Mouse (Mus musculus): ENCODE data around the gene Nat8l.

Nat8l gene

DNA sequence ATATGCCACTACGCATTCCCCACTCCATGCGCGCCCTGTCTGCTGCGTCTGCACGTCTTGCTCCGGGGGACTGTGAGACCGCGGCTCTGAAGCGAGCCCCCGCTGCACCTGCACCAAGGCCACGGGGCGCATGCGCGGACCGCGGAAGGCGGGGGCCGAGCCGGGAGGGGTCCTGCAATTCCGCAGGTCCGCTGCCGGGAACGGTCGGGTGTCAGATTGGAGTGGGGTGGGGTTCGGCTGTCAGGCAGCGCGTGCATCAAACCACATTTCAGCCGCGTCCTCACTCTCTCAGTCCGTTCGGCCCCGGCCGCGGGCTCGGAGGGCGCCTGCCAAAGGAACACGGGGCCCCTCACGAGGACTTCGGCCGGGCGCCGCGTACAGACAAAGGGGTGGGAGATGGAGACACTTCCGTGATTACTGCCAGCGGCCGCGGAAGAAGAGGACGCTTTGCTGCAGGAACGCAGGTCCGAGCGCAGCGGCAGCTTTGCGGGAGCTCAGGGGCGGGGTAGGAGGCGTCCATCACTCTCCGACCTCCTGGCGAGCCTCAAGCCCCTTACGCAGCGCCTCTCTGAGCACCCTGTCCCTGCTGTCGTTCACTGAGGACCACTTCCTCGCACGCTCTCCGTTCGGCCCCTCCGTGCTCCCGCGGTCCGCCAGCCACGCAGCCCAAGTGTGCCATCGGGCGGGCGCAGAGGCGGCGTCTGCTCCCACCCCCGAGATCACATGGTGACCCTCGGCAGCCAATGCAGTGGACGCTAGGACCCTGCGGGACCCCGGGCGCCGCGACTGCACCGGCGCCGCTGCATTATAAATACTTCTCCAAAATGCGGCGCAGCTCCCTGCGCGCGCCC is at the start of gene Nat8l:
Gene Nat8l (plus strand): TSS at position 142 of the 851 bp plus-strand sequence.
- DNase-seq (ENCODE audit: low read depth, low spot score), result peak; percentile 74

DNA sequence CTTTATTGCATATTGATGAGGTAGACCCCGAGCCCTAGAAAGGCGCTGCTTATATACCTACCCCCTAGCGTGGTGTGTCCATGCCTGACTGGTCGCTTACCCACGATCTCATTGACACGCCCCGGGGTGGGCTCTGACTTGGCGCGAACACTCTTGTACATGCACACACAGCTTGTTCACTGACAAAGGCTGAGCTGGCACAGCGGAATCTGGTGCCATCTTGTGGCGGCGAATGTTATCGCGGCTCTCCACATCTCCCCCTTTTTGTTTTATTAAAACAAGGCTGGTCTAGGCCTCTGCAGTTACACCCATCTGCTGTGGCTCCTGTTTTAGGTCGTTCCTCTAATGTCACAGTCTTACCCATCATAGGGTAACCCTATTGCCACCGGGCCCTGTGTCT is 48.7 kb upstream of the Nat8l start:
- DNase-seq (ENCODE audit: low read depth, low spot score), result peak; percentile 38

DNA sequence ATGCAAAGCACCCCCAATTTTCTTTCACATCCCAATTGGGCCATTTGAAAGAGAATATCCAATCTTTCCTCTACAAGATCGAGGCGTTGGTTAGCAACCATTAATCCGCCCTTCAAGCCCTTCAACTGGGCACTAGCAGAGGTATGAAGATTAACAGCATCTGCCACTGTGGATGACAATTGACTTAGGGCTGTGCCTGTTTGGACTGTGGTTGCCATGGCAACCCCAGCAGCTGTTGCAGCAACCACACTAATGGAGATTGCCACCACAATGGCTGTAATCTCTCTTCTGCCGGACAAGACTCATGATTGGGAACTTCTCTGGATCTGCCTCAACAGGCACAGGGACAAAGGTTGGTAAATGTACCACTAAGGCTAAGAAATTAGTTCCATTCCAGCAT is 47.5 kb upstream of the Nat8l start:
- DNase-seq (ENCODE audit: low read depth, low spot score), result peak; percentile 32

DNA sequence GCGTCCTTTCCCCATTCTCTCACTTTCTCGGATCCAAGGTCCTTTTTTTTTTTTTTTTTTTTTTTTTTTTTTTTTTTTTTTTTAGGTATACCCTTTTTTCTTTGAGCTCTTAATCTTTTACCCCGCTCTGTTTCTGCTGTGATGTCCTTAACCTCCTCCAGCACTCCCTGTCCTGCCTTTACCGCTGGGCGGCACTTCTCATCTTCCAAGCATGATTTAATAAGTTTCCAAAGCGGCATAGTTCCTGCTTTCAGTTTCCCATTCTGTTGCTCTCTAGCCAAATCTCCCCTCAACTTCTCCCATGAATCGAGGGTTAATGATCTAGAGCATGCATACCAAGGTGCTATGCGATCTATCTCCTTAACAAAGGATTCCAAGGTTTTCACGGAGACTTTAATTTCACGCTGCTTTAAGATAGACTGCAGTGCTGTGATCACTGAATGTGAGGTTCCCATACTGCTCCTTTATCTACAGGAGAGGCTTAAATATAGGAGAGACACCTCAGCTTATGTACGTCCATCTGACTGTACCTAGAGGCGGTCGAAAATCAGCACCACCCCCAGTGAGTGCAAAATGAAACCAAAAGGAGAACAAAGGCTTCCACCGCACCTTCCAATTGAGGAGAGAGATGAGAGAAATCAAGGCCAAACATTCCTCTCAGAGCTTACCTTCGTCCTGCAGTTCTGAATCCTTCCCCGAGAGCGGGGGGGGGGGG is 42.2 kb upstream of the Nat8l start:
- DNase-seq (ENCODE audit: low read depth, low spot score), result peak; percentile 30

DNA sequence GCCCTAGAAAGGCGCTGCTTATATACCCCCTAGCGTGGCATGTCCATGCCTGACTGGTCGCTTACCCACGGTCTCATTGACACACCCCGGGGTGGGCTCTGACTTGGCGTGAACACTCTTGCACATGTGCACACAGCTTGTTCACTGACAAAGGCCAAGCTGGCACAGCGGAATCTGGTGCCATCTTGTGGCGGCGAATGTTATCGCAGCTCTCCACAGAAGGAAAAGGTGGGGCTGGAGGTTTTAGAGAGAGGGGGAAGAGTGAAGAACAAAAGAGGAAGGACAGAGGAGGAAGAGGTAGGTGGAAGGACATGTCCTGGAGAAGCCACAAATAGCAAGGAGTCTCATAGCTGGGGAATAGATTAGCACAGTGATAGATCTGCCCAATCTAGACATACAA is 41.4 kb upstream of the Nat8l start:
- peak; percentile 79 for DNase-seq (ENCODE audit: low read depth, low spot score)

DNA sequence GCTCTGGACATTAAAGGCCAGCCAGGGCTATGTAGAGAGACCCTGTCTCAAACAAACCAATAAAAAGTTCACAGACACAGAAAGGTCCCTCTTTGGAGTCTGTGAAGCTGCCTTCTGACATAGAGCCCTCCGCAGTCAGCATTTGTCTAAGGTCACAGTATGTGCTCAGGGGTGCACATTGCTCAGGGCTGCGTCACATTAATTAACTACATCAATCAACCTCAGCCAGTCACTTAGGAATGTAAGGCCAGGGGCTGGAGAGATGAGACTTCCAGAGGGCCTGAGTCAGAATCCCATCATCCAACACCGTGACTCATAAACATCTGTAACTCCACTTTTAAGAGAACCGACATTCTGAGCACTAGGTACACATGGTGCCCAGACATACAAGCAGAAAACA is 39.9 kb upstream of the Nat8l start:
- no peak for DNase-seq (ENCODE audit: low read depth, low spot score)

DNA sequence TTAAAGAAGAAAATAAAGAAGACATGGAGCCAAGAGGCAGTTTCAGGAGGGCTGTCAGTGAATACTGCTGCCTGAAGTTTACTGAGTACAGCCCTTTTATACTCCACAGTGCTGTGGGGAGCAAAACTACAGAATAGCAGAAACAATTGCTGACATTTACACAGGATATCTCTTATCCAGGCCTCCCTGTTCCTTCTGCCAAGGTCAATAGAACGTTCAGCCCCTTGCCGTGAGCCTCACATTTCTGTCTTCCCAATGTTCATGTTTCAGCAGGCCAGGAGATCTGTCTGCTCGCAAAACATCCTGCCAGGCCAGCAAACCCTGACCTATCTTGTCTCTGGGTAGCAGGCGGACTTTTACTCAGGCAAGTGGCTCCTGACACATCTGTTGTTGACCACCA is 36.4 kb upstream of the Nat8l start:
- DNase-seq (ENCODE audit: low read depth, low spot score), result no peak

DNA sequence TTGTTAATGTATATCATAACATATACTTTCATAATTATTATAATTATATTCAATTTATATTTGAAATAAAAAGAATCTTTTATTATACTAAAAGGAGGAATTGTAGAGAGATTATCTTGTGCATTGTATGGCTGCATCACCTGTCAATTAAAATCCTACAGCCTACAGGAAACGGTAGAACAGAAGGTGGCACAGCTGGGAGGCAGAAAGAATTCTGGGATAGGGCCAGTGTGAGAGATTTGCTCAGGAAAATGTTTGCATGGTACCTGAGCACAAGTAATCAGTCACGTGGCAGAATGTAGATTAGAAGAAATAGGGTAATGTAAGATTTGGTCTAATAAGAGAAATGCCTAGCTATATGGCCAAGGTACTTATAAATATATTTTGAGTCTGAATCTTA is 21.0 kb upstream of the Nat8l start:
- DNase-seq (ENCODE audit: low read depth, low spot score), result no peak

DNA sequence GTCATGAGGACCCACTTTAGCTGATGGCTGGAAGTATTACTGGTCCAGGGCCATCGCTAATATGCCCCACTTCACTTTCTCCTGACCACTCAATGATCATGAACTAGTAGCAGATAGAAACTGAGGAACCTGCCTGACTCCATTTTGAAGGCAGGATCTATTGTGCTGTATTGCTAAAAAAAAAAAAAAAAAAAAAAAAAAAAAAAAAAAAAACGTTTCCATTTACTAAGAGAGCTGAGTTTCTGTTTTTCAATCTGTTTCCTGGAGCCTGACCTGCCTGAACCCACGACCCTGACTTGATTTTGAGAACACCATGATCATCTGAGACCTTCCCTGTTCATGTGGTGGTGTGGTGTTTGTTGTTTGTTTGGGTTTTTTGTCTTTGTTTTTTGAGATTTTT is 19.5 kb upstream of the Nat8l start:
- DNase-seq (ENCODE audit: low read depth, low spot score), result no peak

DNA sequence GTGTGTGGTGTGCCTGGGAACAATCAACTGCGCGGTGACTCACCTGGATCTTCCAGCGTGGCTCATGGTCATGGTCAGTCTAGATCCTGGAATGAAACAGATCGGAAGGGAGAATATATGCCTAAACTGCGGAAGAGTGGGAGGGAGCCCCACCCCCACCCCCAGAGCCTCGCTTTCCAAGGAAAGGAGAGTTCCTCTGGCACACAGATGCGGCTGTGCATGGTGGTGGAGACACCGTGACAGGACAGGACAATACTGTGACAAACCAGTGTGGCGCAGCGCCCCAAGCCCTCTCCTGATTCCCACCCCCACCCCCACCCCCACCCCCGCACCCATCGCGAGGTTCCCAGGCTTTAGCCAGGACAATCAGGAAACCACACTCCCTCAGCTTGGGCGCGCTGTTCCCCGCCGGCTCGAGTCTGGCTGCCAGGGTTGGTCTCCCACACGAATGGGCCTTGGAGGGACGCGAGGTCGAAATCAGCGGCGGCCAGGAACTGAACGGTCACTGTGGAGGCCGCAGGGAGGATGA is 13.0 kb upstream of the Nat8l start:
- peak; percentile 13 for DNase-seq (ENCODE audit: low read depth, low spot score)

DNA sequence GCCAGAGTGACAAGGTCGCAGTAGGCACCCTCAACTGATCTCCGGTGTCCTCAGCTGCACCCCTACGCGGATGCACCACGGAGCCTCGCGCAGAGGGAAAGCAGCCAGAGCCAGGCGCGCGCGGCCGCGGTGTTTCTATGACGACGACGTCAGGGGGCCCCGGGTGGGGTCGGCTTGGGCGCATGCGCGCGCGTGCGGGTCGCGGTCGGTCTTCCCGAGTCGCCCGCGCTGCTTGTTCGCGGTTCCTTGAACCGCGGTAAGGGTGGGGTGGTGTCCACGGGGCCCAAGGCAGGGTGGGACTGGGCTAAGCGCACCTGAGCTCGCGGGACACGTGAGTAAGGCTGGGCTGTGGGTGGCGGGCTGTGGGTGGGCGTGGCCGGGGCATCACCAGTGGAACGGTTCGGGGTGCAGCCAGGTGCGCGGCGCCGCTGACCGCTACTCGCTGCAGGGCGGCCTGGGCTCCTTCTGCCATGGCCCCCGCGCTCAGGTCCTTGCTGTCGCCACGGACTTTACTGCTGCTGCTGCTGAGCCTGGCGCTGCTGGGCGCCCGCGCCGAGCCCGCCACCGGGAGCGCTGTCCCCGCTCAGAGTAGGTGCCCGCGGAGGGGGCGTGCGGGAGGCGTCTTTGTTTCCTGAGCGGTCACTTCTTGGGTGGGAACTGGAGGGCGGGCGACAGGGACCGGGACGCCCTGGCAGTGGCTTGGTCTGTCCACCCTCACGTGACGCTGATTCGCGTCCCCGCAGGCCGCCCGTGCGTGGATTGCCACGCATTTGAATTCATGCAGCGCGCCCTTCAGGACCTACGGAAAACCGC is 12.3 kb upstream of the Nat8l start, which contains the start of gene Gm1673:
Gene Gm1673 (plus strand): TSS at position 125 of the 813 bp plus-strand sequence.
- peak; percentile 83 for DNase-seq (ENCODE audit: low read depth, low spot score)

DNA sequence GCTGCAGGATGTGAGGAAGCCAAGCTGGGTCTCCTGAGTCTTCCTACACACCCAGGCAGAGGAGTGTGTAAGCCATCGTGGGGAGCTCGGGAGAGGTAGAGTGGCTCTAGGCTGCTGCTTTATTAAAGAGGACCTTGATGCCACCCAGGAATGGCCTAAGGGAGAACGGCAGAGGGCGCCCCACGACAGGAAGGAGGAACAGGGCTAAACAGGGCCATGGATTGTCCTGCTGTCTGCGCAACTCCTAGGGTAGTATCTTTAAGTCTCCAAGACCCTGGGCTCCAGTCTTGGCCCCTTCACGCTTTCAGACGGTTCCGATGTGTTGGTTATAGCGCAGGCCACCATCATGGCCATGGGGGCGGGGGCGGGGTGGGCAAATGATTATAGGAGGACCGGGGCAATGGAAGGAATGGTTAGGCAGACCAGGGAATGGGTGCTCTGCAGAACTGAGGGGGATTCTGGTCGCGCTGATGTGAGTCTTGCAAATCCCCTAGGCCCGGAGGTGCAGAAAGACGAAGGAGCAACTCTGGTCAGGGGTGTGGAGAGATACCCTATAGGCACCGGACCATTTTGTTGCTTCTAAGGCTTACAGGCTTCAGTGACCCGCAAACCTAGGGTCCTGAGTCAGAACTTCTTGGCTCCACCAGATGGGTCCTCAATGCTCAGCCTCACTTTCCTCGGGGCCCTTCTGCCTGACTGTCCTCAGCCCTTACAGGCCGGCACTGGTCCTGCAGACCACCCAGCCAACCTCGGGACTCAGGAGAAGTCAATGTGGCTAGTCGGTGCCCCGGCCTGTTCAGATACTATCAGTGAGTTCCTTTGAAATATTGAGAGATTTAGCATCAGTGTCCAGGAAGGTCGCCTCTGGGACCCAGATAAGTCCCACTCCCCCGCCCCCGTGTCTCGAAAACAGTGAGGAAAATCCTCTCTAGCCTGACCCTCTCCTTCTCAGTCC is 836 bp upstream of the Nat8l start:
- DNase-seq (ENCODE audit: low read depth, low spot score), result peak; percentile 63

DNA sequence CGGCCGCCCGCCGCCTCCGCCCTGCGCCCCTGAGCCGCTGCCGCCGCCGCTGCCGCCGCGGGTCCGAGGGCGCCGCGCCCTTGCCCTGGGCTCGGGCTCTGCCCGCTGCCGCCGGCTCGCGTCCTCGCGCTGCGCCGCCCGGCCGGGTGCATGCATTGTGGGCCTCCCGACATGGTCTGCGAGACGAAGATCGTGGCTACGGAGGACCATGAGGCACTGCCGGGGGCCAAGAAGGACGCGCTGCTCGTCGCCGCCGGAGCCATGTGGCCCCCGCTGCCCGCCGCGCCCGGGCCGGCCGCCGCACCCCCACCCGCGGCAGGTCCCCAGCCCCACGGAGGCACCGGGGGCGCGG is 886 bp downstream of the Nat8l start:
- no peak for DNase-seq (ENCODE audit: low read depth, low spot score)

DNA sequence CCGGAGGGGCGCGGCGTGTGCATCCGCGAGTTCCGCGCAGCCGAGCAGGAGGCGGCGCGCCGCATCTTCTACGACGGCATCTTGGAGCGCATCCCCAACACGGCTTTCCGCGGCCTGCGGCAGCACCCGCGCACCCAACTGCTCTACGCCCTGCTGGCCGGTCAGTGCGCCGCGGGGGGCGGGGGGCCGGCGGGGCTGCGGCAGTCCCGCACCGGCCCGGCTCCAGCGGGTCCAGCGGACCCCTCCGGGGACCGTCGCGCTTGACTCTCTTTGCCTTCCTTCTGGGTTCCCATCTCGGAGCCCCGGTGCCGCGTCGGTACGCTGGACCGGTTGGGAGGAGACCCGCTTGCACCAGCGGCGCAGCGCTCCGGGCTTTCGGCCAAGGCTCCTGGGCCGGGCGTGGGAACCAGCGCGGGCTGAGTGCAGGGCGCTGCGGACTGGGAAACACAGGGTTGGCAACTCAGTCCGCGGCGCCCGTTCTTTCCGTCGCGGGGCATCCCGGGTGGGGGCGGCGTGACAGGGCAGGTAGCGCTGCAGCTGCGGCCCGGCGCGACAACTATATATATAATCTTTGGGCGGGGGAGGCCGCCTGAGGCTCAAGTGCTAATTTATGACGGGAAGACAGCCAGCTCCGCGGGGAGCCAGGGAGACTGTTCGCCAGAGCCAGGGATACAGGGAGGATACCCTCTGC is 1.4 kb downstream of the Nat8l start:
- peak; percentile 22 for DNase-seq (ENCODE audit: low read depth, low spot score)

DNA sequence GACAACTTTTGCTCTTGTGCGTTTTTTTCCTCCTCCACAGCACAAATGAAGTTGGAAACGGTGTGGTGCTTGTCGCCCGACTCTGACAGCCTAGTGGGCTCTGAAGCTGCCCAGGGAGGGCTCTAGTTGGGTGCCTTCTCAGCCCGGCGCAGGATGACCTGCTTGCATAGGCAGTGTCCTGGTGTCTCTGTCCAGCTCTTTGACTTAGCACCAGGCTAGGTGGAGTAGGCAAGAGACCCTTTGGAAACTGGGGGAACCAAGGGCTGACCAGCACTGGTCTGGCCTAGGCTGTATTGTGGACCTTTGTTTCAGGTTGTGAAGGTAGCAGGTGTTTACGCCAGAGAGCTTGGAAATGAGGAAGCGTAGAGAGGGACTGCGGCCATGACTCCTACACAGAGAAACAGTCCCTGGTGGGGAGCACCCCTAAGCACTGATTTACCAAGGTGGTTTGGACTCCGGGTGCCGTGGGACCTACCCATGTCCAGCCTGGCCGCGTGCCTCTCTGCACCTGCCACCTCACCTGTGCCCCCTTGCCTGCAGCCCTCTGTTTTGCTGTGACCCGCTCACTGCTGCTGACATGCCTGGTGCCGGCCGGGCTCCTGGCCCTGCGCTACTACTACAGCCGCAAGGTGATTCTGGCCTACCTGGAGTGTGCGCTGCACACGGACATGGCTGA is 2.2 kb downstream of the Nat8l start:
- DNase-seq (ENCODE audit: low read depth, low spot score), result peak; percentile 5

DNA sequence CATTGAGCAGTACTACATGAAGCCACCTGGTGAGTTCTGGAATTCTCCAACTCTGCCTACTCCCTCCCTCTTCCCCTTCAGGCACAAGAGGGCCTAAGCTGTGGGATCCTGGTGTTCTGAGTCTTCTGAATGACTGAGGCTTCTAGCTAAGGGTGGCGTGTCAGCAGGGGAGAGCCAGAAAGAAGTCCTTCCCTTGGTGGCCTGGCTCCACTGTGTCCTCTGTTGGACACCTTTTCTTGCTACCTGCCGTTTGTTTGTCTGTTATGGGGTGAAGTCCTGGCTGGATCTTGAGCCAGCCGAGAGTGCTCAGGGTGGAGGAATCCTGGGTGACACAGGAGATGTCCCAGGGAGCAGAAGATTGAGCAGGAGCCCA is 2.7 kb downstream of the Nat8l start:
- peak; percentile 14 for DNase-seq (ENCODE audit: low read depth, low spot score)

DNA sequence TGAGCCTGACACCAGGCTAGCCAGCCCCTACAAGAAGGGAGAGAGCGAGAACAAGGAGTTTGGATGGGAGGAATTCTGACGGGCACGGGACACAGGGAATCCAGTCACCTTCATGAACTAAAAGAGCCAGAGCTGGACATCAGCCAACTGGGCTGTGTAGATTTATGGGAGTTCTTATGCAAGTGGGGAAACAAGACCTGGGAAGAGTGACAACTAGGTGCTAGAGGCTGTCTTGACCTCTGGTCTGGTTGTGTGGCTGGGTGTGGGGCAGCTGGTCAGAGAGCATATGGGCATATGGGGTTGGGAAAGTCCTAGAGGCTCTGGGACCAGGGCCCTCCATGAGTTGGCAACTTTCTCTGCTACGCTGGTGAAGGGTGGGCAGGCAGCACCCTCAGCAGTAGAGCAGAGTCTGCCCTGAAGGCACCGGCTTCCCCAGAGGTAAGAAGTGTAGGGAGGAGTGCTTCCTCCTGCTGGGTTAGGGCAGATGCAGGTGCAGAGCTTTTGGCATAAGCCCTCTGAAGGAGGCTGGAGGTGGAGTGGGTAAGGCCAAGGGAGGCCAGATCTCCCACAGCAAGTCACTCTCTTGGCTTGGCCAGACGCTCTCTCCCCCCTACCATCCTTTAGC is 3.8 kb downstream of the Nat8l start:
- no peak for DNase-seq (ENCODE audit: low read depth, low spot score)

DNA sequence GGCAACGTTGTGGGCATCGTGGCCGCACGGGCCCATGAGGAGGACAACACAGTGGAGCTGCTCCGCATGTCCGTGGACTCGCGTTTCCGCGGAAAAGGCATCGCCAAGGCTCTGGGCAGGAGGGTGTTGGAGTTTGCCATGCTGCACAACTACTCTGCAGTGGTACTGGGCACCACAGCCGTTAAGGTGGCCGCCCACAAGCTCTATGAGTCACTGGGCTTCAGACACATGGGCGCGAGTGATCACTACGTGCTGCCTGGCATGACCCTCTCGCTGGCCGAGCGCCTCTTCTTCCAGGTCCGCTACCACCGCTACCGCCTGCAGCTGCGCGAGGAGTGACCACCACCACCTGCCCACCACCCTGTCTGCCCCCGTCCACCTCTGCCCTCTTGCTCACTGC is 5.0 kb downstream of the Nat8l start:
- no peak for DNase-seq (ENCODE audit: low read depth, low spot score)

DNA sequence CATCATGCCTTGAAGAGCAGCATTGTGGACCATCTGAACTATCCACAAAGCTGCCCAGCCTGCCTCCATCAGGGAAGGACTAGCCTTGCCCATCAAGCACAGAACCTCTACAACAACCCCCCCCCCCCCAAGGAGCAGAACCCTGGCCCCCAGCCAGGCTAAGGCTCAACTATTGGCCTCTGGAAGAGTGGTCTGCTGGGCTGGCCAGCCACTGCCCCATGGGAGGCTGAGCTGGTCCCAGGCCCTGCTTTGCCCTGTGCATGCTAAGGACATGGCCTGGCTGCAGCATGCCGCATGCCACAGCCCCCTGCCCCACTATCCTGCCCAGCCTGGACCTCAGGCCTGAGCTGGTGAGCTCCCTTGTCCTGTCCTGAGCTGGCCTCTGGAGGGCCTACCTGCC is 5.6 kb downstream of the Nat8l start:
- no peak for DNase-seq (ENCODE audit: low read depth, low spot score)
